Mouse (Mus musculus): ENCODE results near the gene Abca12. TPM values are rescaled to one million over a fixed set of nuclear protein-coding genes. Genes with fewer than 3 reads are reported as not detected.

Gene Abca12
- total RNA-seq, 2 experiments from 2014 or later, result not detected

- no peak for DNase-seq (ENCODE audit: low spot score)
Measured at GRCm38 (mm10) chr1:71195333-71195732, 219.4 kb downstream of the Abca12 start.

DNA sequence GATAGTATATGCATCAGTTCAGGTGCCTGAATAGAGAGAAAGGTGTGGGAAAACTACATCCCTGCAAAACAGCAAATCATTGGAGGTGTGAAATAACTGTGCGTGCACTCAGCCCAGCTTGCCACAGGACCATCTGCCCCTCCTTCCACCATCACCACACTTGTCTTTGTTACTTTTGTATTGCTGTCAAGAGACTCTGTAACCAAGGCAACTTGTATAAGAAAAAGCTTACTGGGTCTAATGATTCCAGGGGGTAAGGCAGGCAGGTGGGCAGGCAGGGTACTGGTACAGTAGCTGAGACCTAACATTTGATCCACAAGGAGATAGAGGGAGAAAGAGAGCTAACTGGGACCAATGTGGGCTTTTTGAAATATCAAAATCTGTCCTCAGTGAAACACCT lies 220.8 kb downstream of the Abca12 start:
- no peak for DNase-seq (ENCODE audit: low spot score)

Other genes starting within 250 kb of the Abca12 start
- 10 to 100 TPM; 22.8 to 25.4 TPM for gene Atic, start 142.2 kb upstream of the Abca12 start, total RNA-seq (2021)
- 10 to 100 TPM; 33.8 to 39.2 TPM for gene Fn1, start 238.3 kb upstream of the Abca12 start, total RNA-seq (2021)

Measured in gastrocnemius, adult 18-20 months (tissue).